Mouse (Mus musculus) cerebellum, postnatal 36 days (tissue): ENCODE data around the gene Yap1.
A peak's percentile ranks its signal among the peaks of the same experiment; 100 is the strongest.
"Not testable (repeated sequence)": the region's sequence is repeated elsewhere in the genome, so short reads cannot be mapped to it uniquely, and the experiment has no call there.

ENCODE experiments used
- DNase-seq, 2 experiments: peaks; one replicate each; pipeline ENCODE4 v3.0.0; 2021 to 2022; ENCODE audit warnings: mixed read lengths in 2 of 2

Yap1 gene

GRCm38 (mm10) chr9:7907351-7907985 is 96.9 kb downstream of the Yap1 start:
- no peak for DNase-seq

- no peak for DNase-seq
Observed at GRCm38 (mm10) chr9:7906564-7906963, 97.8 kb downstream of the Yap1 start.

DNA sequence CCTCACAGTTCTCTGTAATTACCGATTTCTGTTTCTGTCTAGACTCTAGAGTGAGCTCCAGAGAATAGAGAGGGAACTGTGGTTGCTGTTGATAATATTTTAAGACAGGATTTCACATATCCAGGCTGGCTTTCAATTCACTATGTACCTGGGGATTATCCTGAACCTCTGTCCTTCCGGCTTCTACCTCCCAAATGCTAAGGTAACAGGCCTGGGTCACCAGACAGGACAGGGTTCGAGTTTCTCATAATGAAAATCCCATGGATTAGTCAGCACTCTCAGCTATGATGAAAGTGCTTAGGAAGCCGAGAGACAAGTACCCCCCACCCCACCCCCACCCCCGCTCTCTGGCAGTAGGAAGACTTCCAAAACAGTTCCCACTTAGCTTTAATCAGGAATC is 100.6 kb downstream of the Yap1 start:
- DNase-seq: no peak

- no peak for DNase-seq
Observed at GRCm38 (mm10) chr9:7903262-7903661, 101.1 kb downstream of the Yap1 start.

DNA sequence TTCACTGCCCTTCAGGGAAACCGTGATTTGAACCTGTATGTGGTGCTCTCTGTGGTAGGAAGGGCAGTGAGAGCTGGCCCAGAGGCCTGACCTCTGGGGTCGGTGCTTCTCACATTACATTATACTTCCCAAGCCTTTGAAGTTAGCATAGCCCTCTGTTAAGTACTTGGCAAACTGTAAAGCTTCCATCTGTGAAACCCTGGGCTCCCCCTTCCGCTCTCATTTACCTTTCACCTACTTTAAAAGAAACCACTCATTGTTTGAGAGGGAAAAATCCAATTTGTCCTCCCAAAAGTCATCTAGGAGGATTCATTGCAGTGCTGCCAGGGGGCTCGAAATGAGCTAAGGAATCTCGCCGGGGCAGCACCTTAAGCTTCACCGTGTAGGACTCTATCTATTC is 102.1 kb downstream of the Yap1 start:
- DNase-seq: no peak

DNA sequence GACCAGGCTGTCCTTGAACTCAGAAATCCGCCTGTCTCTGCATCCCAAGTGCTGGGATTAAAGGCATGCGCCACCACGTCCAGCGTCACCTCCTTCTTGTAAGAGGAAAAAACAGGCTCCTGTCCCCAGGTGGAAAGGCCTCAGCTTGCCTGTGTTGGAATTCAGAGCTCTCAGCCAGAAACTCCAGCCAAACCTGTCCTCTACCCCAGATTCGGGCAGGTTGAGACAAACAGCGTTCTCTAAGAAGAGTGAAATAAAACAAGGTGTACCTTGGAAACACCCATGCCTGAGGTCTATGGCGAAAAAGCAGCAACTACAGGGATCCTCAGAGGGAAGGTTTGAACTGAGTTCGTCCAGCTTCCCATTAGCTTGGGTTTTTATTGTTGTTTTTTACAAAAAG is 103.4 kb downstream of the Yap1 start:
- no peak for DNase-seq

- DNase-seq: peak; percentile 64 to 76
Observed at GRCm38 (mm10) chr9:7897502-7897901, 106.9 kb downstream of the Yap1 start.

- not testable (repeated sequence) for DNase-seq
Observed at GRCm38 (mm10) chr9:7891796-7892195, 112.6 kb downstream of the Yap1 start.

DNA sequence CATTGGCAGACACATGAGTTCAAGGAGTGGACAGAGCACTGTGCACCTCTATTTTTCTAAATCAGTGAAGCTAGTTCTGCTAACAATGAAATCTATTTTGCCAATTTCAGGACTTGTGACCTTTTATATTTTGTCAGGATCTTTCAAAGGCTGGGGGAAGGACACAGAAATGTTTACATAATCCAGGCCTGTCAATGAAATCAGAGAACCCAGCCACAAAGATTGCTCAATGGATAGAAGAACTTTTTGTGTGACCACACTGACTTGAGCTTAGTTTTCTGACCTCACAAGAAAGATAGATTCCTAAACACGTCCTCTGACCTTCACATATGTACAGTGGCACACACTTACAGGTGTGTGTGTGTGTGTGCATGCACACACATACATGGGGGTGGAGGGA is 113.2 kb downstream of the Yap1 start:
- no peak for DNase-seq

DNA sequence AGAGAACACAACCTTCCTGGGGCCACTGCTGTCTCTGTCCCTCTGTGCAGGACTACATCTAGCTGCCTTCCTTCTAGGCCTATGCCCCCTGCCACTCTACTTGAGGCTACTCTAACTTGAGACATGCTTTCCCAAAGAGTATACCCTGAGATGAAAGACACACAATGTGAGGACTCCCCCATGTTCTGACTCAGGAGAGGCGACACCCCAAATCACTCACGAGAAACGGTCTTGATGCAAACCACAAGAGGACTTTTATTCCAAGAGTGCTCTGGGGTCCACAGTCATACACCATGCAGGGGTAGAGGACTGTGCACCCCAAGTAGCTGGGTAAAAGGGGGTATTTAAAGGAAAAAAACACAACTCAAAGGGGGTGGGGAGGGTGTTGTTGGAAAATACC is 120.0 kb downstream of the Yap1 start:
- no peak for DNase-seq

GRCm38 (mm10) chr9:7882304-7882865 is 122.0 kb downstream of the Yap1 start:
- DNase-seq: no peak
